In the genomic region with DNA sequence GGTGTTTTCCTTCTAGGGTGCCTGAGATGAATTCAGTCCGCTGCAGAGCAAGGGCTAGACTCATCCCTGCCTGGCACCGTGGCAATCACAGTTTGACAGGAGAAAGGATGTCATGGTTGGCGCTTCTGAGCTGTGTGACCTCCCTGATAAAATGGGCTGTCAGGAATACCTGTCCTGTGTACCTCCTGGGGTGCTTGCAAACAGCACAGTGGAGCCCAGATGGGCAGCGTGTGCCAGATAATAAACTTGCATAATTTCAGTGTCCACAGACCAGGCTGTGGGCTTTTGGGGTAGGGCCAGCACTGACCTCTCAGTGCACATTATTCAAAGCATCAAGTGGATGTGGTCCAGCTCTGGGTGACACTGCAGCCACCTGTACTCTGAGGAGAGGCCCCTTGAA, we compare ENCODE assay signal across 12 mouse cellular contexts.
"Had no signal": no experiment of that assay in that cellular context is flagged by ENCODE, and none has a peak within 500 bp of the region (broad histone marks: within the 10 kb centered on the region; RNA-seq: fewer than 3 reads in every experiment).

No protein-coding gene starts in this region.

- H3K9me3 ChIP-seq: limb, embryonic 15.5 days; liver, embryonic 12.5 days; midbrain, embryonic 12.5 days; neural tube, embryonic 12.5 days had no signal

- DNase-seq: kidney, postnatal 10 days; left cerebral cortex, postnatal 4 days; lung, embryonic 14.5 days; lung, postnatal 10 days; thymus, adult 18-20 months; thymus, postnatal 14 days had no signal

- H3K27me3 ChIP-seq: limb, embryonic 15.5 days; liver, embryonic 12.5 days; megakaryocyte, embryonic 14.5 days; midbrain, embryonic 12.5 days; neural tube, embryonic 12.5 days had no signal

- H3K4me2 ChIP-seq: limb, embryonic 15.5 days; liver, embryonic 12.5 days; lung, embryonic 14.5 days; midbrain, embryonic 12.5 days; neural tube, embryonic 12.5 days had no signal

- ATAC-seq: liver, embryonic 12.5 days had no signal

- H3K4me3 ChIP-seq: limb, embryonic 15.5 days; liver, embryonic 12.5 days; megakaryocyte, embryonic 14.5 days; midbrain, embryonic 12.5 days; neural tube, embryonic 12.5 days had no signal

- H3K27ac ChIP-seq: limb, embryonic 15.5 days; liver, embryonic 12.5 days; macrophage; midbrain, embryonic 12.5 days; neural tube, embryonic 12.5 days had no signal

- H3K9ac ChIP-seq: limb, embryonic 15.5 days; liver, embryonic 12.5 days; lung, embryonic 14.5 days; midbrain, embryonic 12.5 days; neural tube, embryonic 12.5 days had no signal
